Mouse (Mus musculus): Measurements from ENCODE around the gene Spock1. TPM values are rescaled to one million over a fixed set of nuclear protein-coding genes. Genes with fewer than 3 reads are reported as not detected.

Gene Spock1
- total and polyA plus RNA-seq, 3 experiments: not detected

DNA sequence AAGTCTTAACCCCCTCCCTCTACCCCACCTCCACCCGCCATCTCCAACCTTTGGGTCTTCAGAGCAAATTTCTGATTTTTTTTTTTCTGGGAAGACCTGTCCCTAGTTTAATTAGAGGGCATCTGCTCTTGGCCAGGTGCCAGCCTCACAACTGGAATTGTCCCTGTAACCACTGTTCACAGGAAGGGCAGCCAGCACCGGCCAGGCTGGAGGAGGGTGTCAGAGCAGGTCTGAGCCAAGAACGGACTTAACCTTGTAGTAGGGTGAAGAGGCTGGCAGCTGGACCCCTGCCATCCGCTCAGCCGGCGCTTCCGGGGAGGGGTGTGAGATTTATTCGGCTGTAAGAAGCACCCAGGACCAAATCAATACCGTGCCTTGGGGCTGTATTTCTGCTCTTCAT lies 3.0 kb upstream of the Spock1 start:
- in situ Hi-C loops (cut with MboI; ENCODE audit: low pct_ligation_motif_present, low pct_unique_long_range_greater_than_20kb, low sequenced_read_pairs): no loop called here
- H3K27ac ChIP-seq (ENCODE audit: insufficient read depth, low read depth): no peak overlapping the region
- no peak overlapping the region for H3K4me2 ChIP-seq (ENCODE audit: insufficient read depth, low read depth, poor library complexity, severe bottlenecking)
- TF ChIP-seq IRF4 (IDR thresholded peaks at IDR 0.05; ENCODE audit: low read depth, low read length) (no peak), ETS1 (conservative IDR thresholded peaks at IDR 0.05; ENCODE audit: low read depth, low read length) (no peak), ZMIZ1 (IDR thresholded peaks at IDR 0.05; ENCODE audit: low read depth, low read length) (no peak), SMC3 (IDR thresholded peaks at IDR 0.05; ENCODE audit: low read depth, low read length) (no peak), TCF12 (IDR thresholded peaks at IDR 0.05; ENCODE audit: low read depth, low read length) (no peak), JUND (conservative IDR thresholded peaks at IDR 0.05; ENCODE audit: low read depth, low read length) (no peak)
- H3K79me2 ChIP-seq (replicated peaks; ENCODE audit: control insufficient read depth, extremely low read depth, insufficient read depth, poor library complexity, severe bottlenecking): no peaks in the 10 kb centered on the region
- no peak for DNase-seq (ENCODE audit: extremely low read depth)
- no peaks in the 10 kb centered on the region for H3K36me3 ChIP-seq (replicated peaks in 1 of 2; ENCODE audit: control insufficient read depth in 1 of 2, insufficient read depth in 1 of 2, low read length in 1 of 2)
- H3K4me1 ChIP-seq (ENCODE audit: control insufficient read depth in 1 of 2, insufficient read depth in 2 of 2): no peaks in the 10 kb centered on the region
- no peak overlapping the region for H3K9ac ChIP-seq (ENCODE audit: insufficient read depth, low read depth)
- no peaks in the 10 kb centered on the region for H3K27me3 ChIP-seq (replicated peaks)
- H3K9me3 ChIP-seq (replicated peaks; ENCODE audit: low read length): peaks cover 78% of the 10 kb centered on the region
- dilution Hi-C loops (cut with MboI; ENCODE audit: extremely low pct_ligation_motif_present, extremely low pct_unique_long_range_greater_than_20kb, low sequenced_read_pairs): no loop called here
- H3K4me3 ChIP-seq (replicated peaks in 1 of 3; ENCODE audit: low read depth in 2 of 3, low read length in 2 of 3, poor library complexity in 1 of 3): no peak overlapping the region

GRCm38 (mm10) chr13:57907428-57908265 lies 485 bp downstream of the Spock1 start:
- Histone ChIP-seq H3K36me3 (replicated peaks in 1 of 2; ENCODE audit: control insufficient read depth in 1 of 2, insufficient read depth in 1 of 2, low read length in 1 of 2) (no peaks in the 10 kb centered on the region), H3K79me2 (replicated peaks; ENCODE audit: control insufficient read depth, extremely low read depth, insufficient read depth, poor library complexity, severe bottlenecking) (no peaks in the 10 kb centered on the region), H3K9ac (ENCODE audit: insufficient read depth, low read depth) (no peak overlapping the region), H3K4me1 (ENCODE audit: control insufficient read depth in 1 of 2, insufficient read depth in 2 of 2) (no peaks in the 10 kb centered on the region), H3K4me2 (ENCODE audit: insufficient read depth, low read depth, poor library complexity, severe bottlenecking) (no peak overlapping the region), H3K27ac (ENCODE audit: insufficient read depth, low read depth) (no peak overlapping the region), H3K27me3 (replicated peaks) (no peaks in the 10 kb centered on the region), H3K4me3 (replicated peaks in 1 of 3; ENCODE audit: low read depth in 2 of 3, low read length in 2 of 3, poor library complexity in 1 of 3) (no peak overlapping the region), H3K9me3 (replicated peaks; ENCODE audit: low read length) (peaks cover 83% of the 10 kb centered on the region)
- no peak for DNase-seq (ENCODE audit: extremely low read depth)
- in situ Hi-C loops (cut with MboI; ENCODE audit: low pct_ligation_motif_present, low pct_unique_long_range_greater_than_20kb, low sequenced_read_pairs): no loop called here
- dilution Hi-C loops (cut with MboI; ENCODE audit: extremely low pct_ligation_motif_present, extremely low pct_unique_long_range_greater_than_20kb, low sequenced_read_pairs): no loop called here
- TF ChIP-seq USF2 (conservative IDR thresholded peaks at IDR 0.05; ENCODE audit: low read depth, low read length) (no peak), RAD21 (IDR thresholded peaks at IDR 0.05; ENCODE audit: low read depth, low read length) (no peak), MXI1 (IDR thresholded peaks at IDR 0.05; ENCODE audit: low read depth, low read length) (no peak), TCF12 (IDR thresholded peaks at IDR 0.05; ENCODE audit: low read depth, low read length) (no peak)

- Histone ChIP-seq H3K27ac (ENCODE audit: insufficient read depth, low read depth) (no peak overlapping the region), H3K4me3 (replicated peaks in 1 of 3; ENCODE audit: low read depth in 2 of 3, low read length in 2 of 3, poor library complexity in 1 of 3) (no peak overlapping the region), H3K27me3 (replicated peaks) (no peaks in the 10 kb centered on the region), H3K36me3 (replicated peaks in 1 of 2; ENCODE audit: control insufficient read depth in 1 of 2, insufficient read depth in 1 of 2, low read length in 1 of 2) (no peaks in the 10 kb centered on the region), H3K4me1 (ENCODE audit: control insufficient read depth in 1 of 2, insufficient read depth in 2 of 2) (no peaks in the 10 kb centered on the region), H3K4me2 (ENCODE audit: insufficient read depth, low read depth, poor library complexity, severe bottlenecking) (no peak overlapping the region), H3K79me2 (replicated peaks; ENCODE audit: control insufficient read depth, extremely low read depth, insufficient read depth, poor library complexity, severe bottlenecking) (no peaks in the 10 kb centered on the region), H3K9ac (ENCODE audit: insufficient read depth, low read depth) (no peak overlapping the region), H3K9me3 (replicated peaks; ENCODE audit: low read length) (peaks cover 86% of the 10 kb centered on the region)
- DNase-seq (ENCODE audit: extremely low read depth): no peak
- in situ Hi-C loops (cut with MboI; ENCODE audit: low pct_ligation_motif_present, low pct_unique_long_range_greater_than_20kb, low sequenced_read_pairs) (no loop called here), dilution Hi-C loops (cut with MboI; ENCODE audit: extremely low pct_ligation_motif_present, extremely low pct_unique_long_range_greater_than_20kb, low sequenced_read_pairs) (no loop called here)
- TF ChIP-seq SIN3A (IDR thresholded peaks at IDR 0.05; ENCODE audit: low read length) (no peak), ZNF384 (IDR thresholded peaks at IDR 0.05; ENCODE audit: low read depth, low read length) (no peak), TBP (conservative IDR thresholded peaks at IDR 0.05; ENCODE audit: low read depth, low read length) (no peak), ELF1 (IDR thresholded peaks at IDR 0.05; ENCODE audit: low read depth, low read length) (no peak), JUN (IDR thresholded peaks at IDR 0.05; ENCODE audit: insufficient read depth, low read depth, low read length) (no peak), CHD1 (IDR thresholded peaks at IDR 0.05; ENCODE audit: low read depth, low read length) (no peak), GABPA (IDR thresholded peaks at IDR 0.05; ENCODE audit: insufficient replicate concordance, low read depth, low read length) (no peak), CTCF (conservative IDR thresholded peaks at IDR 0.05 in 1 of 2, IDR thresholded peaks at IDR 0.05 in 1 of 2; ENCODE audit: low read depth in 2 of 2, low read length in 2 of 2) (no peak), TCF12 (IDR thresholded peaks at IDR 0.05; ENCODE audit: low read depth, low read length) (no peak), MYC (IDR thresholded peaks at IDR 0.05; ENCODE audit: low read depth, low read length) (no peak), MAZ (IDR thresholded peaks at IDR 0.05; ENCODE audit: low read depth, low read length) (no peak), ZKSCAN1 (IDR thresholded peaks at IDR 0.05; ENCODE audit: borderline replicate concordance, low read depth, low read length) (no peak), MAX (IDR thresholded peaks at IDR 0.05; ENCODE audit: low read length) (no peak), E2F4 (IDR thresholded peaks at IDR 0.05; ENCODE audit: insufficient replicate concordance, low read depth, low read length) (no peak)
Measured at GRCm38 (mm10) chr13:57894597-57894996, 13.5 kb downstream of the Spock1 start.
